Mouse (Mus musculus) spleen, adult 2 months (tissue): Measurements from ENCODE around the gene Sike1. TPM values are rescaled to one million over a fixed set of nuclear protein-coding genes. Genes with fewer than 3 reads are reported as not detected.

Experiments used
- DNase-seq, 2 experiments: peaks; one replicate each; pipeline versions ENCODE4 v3.0.0 to v3.0.0-alpha.2; 2012 to 2021; ENCODE audit warnings: low spot score in 2 of 2, low read depth in 1 of 2
- H3K27ac ChIP-seq: fragments of 200-500 bp; 2 replicates; pipeline ENCODE4 v1.5.1; 2012; ENCODE audit warnings: low read length, inconsistent platforms; ENCODE audit not compliant: insufficient read depth
- H3K27me3 ChIP-seq: fragments of 200-500 bp; 2 replicates; pipeline ENCODE4 v1.6.1; 2012; ENCODE audit warnings: mild to moderate bottlenecking, moderate library complexity, low read length, inconsistent platforms; ENCODE audit not compliant: control insufficient read depth, insufficient read depth
- H3K36me3 ChIP-seq: fragments of 200-500 bp; 2 replicates; pipeline ENCODE4 v1.6.1; 2012; ENCODE audit warnings: mild to moderate bottlenecking, low read length, inconsistent platforms; ENCODE audit not compliant: control insufficient read depth, insufficient read depth
- H3K4me1 ChIP-seq: fragments of 200-500 bp; 2 replicates; pipeline ENCODE4 v1.6.1; 2011; ENCODE audit warnings: inconsistent platforms; ENCODE audit not compliant: control insufficient read depth, insufficient read depth, insufficient read length
- H3K4me3 ChIP-seq: fragments of 200-500 bp; 2 replicates; pipeline ENCODE4 v1.5.1; 2011; ENCODE audit warnings: mild to moderate bottlenecking, inconsistent platforms; ENCODE audit not compliant: insufficient read depth, insufficient read length; ENCODE audit errors: extremely low read depth
- CTCF ChIP-seq: fragments of 200-500 bp; IDR thresholded peaks from 2 replicates; pipeline ENCODE4 v1.5.1; 2011; ENCODE audit warnings: mild to moderate bottlenecking, inconsistent platforms; ENCODE audit not compliant: insufficient read depth, insufficient read length, insufficient replicate concordance; ENCODE audit errors: extremely low read depth
- POLR2A ChIP-seq: fragments of 200-500 bp; IDR thresholded peaks from 2 replicates; pipeline ENCODE4 v1.6.1; 2011; ENCODE audit warnings: low read depth, low read length, inconsistent platforms
- WGBS: fragments of 180-500 bp; shearing (Covaris S2); methylation state at CpG from one replicate; pipeline ENCODE4 v1.1.7; 2018; 5-methylcytosine and 5-hydroxymethylcytosine counted together
- polyA plus RNA-seq: library from polyadenylated mRNA; depleted of rRNA; stranded (reverse); fragments of >200 nt; gene quantifications from 2 replicates; pipeline ENCODE4 v1.2.3, GENCODE M21; 2012

The Sike1 gene
- polyA plus RNA-seq, 1 experiment = 26.8 TPM

DNA sequence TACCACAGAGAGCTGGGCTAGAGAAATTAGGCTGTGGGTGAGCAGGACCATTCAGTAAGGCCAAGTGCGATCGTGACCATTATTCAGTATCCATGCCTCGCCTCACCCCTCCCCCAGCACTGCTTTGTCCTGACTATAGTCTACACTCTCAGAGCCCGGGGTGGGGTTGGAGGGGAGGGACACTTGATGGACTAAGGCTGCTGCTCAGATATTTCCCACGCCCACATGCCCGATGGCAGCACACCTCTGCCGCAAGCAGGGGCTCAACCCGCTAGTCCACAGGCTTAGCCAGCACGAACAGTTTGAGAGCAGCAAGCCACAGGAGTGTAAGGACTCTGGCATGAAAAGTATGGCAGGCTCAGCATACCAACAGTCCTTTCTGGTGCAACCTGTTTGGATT, 25.4 kb upstream of the Sike1 start:
- Histone ChIP-seq H3K4me3 (no peak overlapping the region), H3K4me1 (no peaks in the 10 kb centered on the region), H3K27me3 (no peaks in the 10 kb centered on the region), H3K27ac (no peak overlapping the region), H3K36me3 (no peaks in the 10 kb centered on the region)
- DNase-seq = no peak
- TF ChIP-seq CTCF (no peak), POLR2A (no peak)
- WGBS = 88% methylated on average over 9 of the region's 9 CpGs

DNA sequence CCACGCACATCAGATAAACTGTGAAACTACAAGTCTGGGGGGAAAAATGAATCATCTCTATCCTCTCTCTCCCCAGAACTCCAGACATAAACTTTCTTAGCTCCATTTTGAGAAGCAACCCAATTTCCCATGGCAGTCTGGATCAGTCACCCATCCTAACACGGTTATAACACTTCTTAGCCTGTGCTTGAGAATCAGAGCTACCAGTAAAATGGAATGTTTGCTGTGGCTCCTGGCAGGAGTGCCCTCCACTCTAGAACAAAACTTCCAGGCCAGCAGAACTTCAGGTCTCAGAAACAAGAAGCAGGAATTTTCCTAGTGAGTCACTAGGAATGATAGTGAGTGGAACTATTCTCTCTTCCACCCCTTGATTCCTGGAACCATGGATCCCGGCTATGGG, 25.0 kb upstream of the Sike1 start:
- Histone ChIP-seq H3K27ac (no peak overlapping the region), H3K36me3 (no peaks in the 10 kb centered on the region), H3K4me3 (no peak overlapping the region), H3K27me3 (no peaks in the 10 kb centered on the region), H3K4me1 (no peaks in the 10 kb centered on the region)
- 86% methylated on average over 3 of the region's 3 CpGs for whole genome bisulfite sequencing
- no peak for DNase-seq
- TF ChIP-seq CTCF (no peak), POLR2A (no peak)

DNA sequence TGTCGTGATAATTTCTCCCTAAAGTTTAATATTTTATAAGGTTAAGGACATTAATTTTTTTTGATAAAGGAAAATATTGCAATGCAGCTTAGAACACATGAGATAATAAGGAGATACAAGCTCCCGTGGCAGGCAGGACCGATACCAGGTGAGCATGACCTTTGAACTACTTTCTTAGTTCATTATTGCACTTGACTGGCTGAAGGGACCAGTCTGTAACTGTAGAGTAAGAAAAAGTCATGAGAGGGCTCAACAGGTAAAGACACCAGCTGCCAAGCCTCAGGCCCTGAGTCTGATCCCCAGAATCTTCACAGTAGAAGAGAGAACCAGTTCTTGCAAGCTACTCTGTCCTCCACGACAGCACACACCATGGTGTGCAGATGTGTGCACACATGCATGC, 18.6 kb upstream of the Sike1 start:
- no peak overlapping the region for H3K4me3 ChIP-seq
- no peak overlapping the region for H3K27ac ChIP-seq
- no peak for DNase-seq
- no peaks in the 10 kb centered on the region for H3K4me1 ChIP-seq
- no peaks in the 10 kb centered on the region for H3K36me3 ChIP-seq
- TF ChIP-seq CTCF (no peak), POLR2A (no peak)
- no peaks in the 10 kb centered on the region for H3K27me3 ChIP-seq
- WGBS = 77% methylated on average over 4 of the region's 4 CpGs

DNA sequence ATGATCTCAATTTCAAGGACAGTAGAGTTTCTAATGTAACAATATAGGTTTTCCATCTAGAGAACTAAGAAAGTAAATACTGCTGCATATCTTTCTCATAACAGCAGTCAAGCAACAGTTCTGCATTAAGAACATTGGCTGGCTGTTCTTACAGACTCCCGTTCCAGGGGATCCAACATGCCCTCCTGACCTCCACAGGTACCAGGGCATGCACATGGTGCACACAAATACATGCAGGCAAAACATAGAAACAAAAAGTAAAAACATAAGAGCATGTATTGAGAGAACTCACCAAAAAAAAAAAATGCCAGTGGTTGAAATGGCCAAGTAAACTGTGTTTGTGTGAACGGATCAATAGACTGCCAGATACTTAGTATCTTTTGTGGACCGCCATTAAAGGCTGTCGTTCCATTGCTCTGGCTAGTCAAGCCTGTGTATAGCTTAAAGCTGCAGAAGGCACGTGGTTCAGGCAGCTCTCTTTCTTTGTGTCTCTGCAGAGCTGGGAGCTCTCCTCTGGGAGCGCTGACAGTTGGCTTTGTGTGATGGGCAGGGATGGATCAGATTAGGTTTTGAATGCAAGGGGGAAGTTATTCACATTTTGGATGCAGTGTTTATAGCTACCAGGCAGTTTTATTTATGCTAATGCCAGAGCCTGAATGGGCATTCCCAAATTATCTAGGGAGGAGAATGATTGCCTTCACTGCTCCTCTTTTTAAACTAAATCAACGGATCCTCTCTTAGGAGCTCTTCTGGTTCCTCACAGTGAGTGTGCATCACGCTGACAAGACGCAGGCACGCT, 15.8 kb upstream of the Sike1 start:
- no peaks in the 10 kb centered on the region for H3K27me3 ChIP-seq
- no peaks in the 10 kb centered on the region for H3K4me1 ChIP-seq
- H3K4me3 ChIP-seq = no peak overlapping the region
- TF ChIP-seq CTCF (no peak), POLR2A (no peak)
- DNase-seq = no peak
- H3K36me3 ChIP-seq = no peaks in the 10 kb centered on the region
- 78% methylated on average over 10 of the region's 10 CpGs for WGBS
- H3K27ac ChIP-seq = no peak overlapping the region

DNA sequence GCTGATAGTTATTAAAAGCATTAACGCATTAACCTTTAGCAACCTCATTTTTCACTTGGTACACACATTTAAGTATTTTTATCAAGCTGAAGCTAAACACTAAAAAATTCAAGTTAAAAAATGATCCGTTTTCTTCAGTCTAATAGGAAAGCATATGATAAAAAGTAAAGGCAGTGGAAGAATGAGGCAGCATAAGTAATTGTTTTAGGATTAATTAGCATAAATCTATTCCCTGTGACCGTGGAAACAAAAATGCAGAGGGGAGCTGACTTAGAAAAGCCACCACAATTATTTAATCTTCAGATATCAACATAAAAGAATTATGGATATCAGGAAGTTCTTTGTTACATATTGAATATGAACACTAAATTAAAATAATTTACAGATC, 15.2 kb upstream of the Sike1 start:
- Histone ChIP-seq H3K27ac (no peak overlapping the region), H3K4me3 (no peak overlapping the region), H3K4me1 (no peaks in the 10 kb centered on the region), H3K27me3 (no peaks in the 10 kb centered on the region), H3K36me3 (no peaks in the 10 kb centered on the region)
- TF ChIP-seq POLR2A (no peak), CTCF (no peak)
- no peak for DNase-seq
- 84% methylated on average over 3 of the region's 3 CpGs for WGBS

DNA sequence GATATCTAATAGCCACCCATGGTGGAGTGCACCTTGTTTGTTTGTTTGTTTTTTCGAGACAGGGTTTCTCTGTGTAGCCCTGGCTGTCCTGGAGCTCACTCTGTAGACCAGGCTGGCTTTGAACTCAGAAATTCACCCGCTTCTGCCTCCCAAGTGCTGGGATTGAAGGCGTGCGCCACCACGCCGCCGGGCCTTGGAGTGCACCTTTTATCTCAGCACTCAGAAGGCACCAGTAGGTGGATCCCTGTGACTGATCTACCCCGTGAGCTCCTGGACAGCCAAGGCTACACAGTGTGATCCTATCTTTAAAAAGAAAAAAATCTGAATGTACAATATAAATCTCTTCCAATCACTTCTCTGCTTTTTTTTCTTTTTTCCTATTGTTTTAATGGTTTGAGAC, 4.5 kb upstream of the Sike1 start:
- 87% methylated on average over 8 of the region's 8 CpGs for WGBS
- Histone ChIP-seq H3K27ac (no peak overlapping the region), H3K4me1 (no peaks in the 10 kb centered on the region; the same call in 1 of the 2 replicates), H3K4me3 (no peak overlapping the region), H3K36me3 (no peaks in the 10 kb centered on the region), H3K27me3 (no peaks in the 10 kb centered on the region)
- no peak for TF ChIP-seq CTCF
- TF ChIP-seq POLR2A = no peak
- DNase-seq = no peak

DNA sequence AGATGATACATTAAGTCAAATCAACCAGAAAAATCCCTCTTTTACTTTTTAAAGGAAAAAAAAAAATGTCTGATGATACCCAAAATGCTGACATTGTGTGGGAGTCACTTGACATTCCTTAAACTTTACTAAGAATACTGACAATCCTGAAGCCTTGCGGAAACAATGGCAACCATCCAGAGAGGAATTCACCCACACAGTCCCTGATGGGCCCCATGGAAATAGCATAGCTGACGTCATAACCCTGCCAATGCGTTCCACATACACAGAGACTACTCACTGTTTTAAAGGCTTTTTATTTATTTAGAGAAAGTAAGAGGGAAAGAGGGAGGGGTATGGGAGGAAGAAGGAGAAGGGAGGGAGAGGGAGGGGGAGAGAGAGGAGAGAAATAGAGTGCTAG, 2.6 kb upstream of the Sike1 start:
- 68% methylated on average over 3 of the region's 3 CpGs for WGBS
- no peak for DNase-seq
- Histone ChIP-seq H3K4me3 (no peak overlapping the region), H3K36me3 (no peaks in the 10 kb centered on the region), H3K27me3 (no peaks in the 10 kb centered on the region), H3K4me1 (peaks cover 3% of the 10 kb centered on the region), H3K27ac (no peak overlapping the region)
- TF ChIP-seq POLR2A (no peak), CTCF (no peak)
